Mouse (Mus musculus): ENCODE measurements around the gene Mob3b. TPM values are rescaled to one million over a fixed set of nuclear protein-coding genes. Genes with fewer than 3 reads are reported as not detected.

Gene Mob3b
- polyA plus RNA-seq, 1 experiment from 2014 or later: 3.6 TPM

GRCm38 (mm10) chr4:35145726-35146125, 11.6 kb downstream of the Mob3b start:
- Histone ChIP-seq H3K9ac (no peak overlapping the region), H3K27ac (replicated peaks) (no peak overlapping the region), H3K36me3 (no peaks in the 10 kb centered on the region), H3K9me3 (no peaks in the 10 kb centered on the region), H3K4me1 (replicated peaks) (no peaks in the 10 kb centered on the region), H3K4me3 (no peak overlapping the region), H3K27me3 (no peaks in the 10 kb centered on the region), H3K4me2 (no peak overlapping the region)
- WGBS: 84% methylated on average over 10 of the region's 10 CpGs
- no peak for ATAC-seq (ENCODE audit: low read depth)

GRCm38 (mm10) chr4:35143472-35144102, 13.7 kb downstream of the Mob3b start:
- Histone ChIP-seq H3K9me3 (no peaks in the 10 kb centered on the region), H3K27me3 (no peaks in the 10 kb centered on the region), H3K27ac (replicated peaks) (no peak overlapping the region), H3K4me3 (no peak overlapping the region), H3K4me1 (replicated peaks) (no peaks in the 10 kb centered on the region), H3K4me2 (no peak overlapping the region), H3K9ac (no peak overlapping the region), H3K36me3 (no peaks in the 10 kb centered on the region)
- 76% methylated on average over 12 of the region's 12 CpGs for WGBS
- ATAC-seq (ENCODE audit: low read depth): no peak

- Histone ChIP-seq H3K9ac (no peak overlapping the region), H3K36me3 (no peaks in the 10 kb centered on the region), H3K4me2 (no peak overlapping the region), H3K27me3 (no peaks in the 10 kb centered on the region), H3K9me3 (no peaks in the 10 kb centered on the region), H3K4me1 (replicated peaks) (no peaks in the 10 kb centered on the region), H3K4me3 (no peak overlapping the region), H3K27ac (replicated peaks) (no peak overlapping the region)
- 83% methylated on average over 6 of the region's 6 CpGs for WGBS
- ATAC-seq (ENCODE audit: low read depth): no peak
Measured at GRCm38 (mm10) chr4:35140317-35140716, 17.0 kb downstream of the Mob3b start.

GRCm38 (mm10) chr4:35138077-35138476, 19.2 kb downstream of the Mob3b start:
- no peaks in the 10 kb centered on the region for H3K4me1 ChIP-seq (replicated peaks)
- H3K4me2 ChIP-seq: no peak overlapping the region
- no peaks in the 10 kb centered on the region for H3K36me3 ChIP-seq
- H3K27ac ChIP-seq (replicated peaks): no peak overlapping the region
- no peak for ATAC-seq (ENCODE audit: low read depth)
- no peaks in the 10 kb centered on the region for H3K9me3 ChIP-seq
- no peak overlapping the region for H3K4me3 ChIP-seq
- no peak overlapping the region for H3K9ac ChIP-seq
- H3K27me3 ChIP-seq: no peaks in the 10 kb centered on the region
- WGBS: 55% methylated on average over 6 of the region's 6 CpGs

GRCm38 (mm10) chr4:35136996-35137395, 20.3 kb downstream of the Mob3b start:
- ATAC-seq (ENCODE audit: low read depth): no peak

GRCm38 (mm10) chr4:35135806-35136205, 21.5 kb downstream of the Mob3b start:
- no peaks in the 10 kb centered on the region for H3K27me3 ChIP-seq
- no peak overlapping the region for H3K27ac ChIP-seq (replicated peaks)
- H3K9me3 ChIP-seq: no peaks in the 10 kb centered on the region
- no peak overlapping the region for H3K4me2 ChIP-seq
- no peak overlapping the region for H3K9ac ChIP-seq
- H3K36me3 ChIP-seq: no peaks in the 10 kb centered on the region
- no peaks in the 10 kb centered on the region for H3K4me1 ChIP-seq (replicated peaks)
- no peak for ATAC-seq (ENCODE audit: low read depth)
- 74% methylated on average over 4 of the region's 4 CpGs for WGBS
- H3K4me3 ChIP-seq: no peak overlapping the region

More at GRCm38 (mm10) chr4:35136996-35137395, 20.3 kb downstream of the Mob3b start:
- H3K9me3 ChIP-seq: no peaks in the 10 kb centered on the region
- no peaks in the 10 kb centered on the region for H3K27me3 ChIP-seq
- no peaks in the 10 kb centered on the region for H3K4me1 ChIP-seq (replicated peaks)
- H3K4me2 ChIP-seq: no peak overlapping the region
- no peak overlapping the region for H3K9ac ChIP-seq
- H3K27ac ChIP-seq (replicated peaks): no peak overlapping the region
- no peak overlapping the region for H3K4me3 ChIP-seq
- no peaks in the 10 kb centered on the region for H3K36me3 ChIP-seq
- 90% methylated on average over 8 of the region's 8 CpGs for WGBS

GRCm38 (mm10) chr4:35134846-35135611, 22.3 kb downstream of the Mob3b start:
- Histone ChIP-seq H3K36me3 (no peaks in the 10 kb centered on the region), H3K4me2 (no peak overlapping the region), H3K4me3 (no peak overlapping the region), H3K27me3 (no peaks in the 10 kb centered on the region), H3K27ac (replicated peaks) (no peak overlapping the region), H3K9ac (no peak overlapping the region), H3K9me3 (no peaks in the 10 kb centered on the region), H3K4me1 (replicated peaks) (no peaks in the 10 kb centered on the region)
- no peak for ATAC-seq (ENCODE audit: low read depth)
- WGBS: 81% methylated on average over 15 of the region's 15 CpGs

- Histone ChIP-seq H3K4me2 (no peak overlapping the region), H3K4me1 (replicated peaks) (no peaks in the 10 kb centered on the region), H3K27me3 (no peaks in the 10 kb centered on the region), H3K9me3 (no peaks in the 10 kb centered on the region), H3K27ac (replicated peaks) (no peak overlapping the region), H3K4me3 (no peak overlapping the region), H3K9ac (no peak overlapping the region), H3K36me3 (no peaks in the 10 kb centered on the region)
- no peak for ATAC-seq (ENCODE audit: low read depth)
- 85% methylated on average over 4 of the region's 4 CpGs for WGBS
Measured at GRCm38 (mm10) chr4:35133411-35133810, 23.9 kb downstream of the Mob3b start.

GRCm38 (mm10) chr4:35131592-35131991, 25.7 kb downstream of the Mob3b start:
- WGBS: 68% methylated on average over 4 of the region's 4 CpGs
- H3K4me1 ChIP-seq (replicated peaks): peaks cover 5% of the 10 kb centered on the region; the same call in 1 of the 2 replicates
- H3K9ac ChIP-seq: no peak overlapping the region
- H3K27ac ChIP-seq (replicated peaks): no peak overlapping the region
- no peak for ATAC-seq (ENCODE audit: low read depth)
- no peaks in the 10 kb centered on the region for H3K27me3 ChIP-seq
- no peaks in the 10 kb centered on the region for H3K9me3 ChIP-seq
- no peaks in the 10 kb centered on the region for H3K36me3 ChIP-seq
- H3K4me3 ChIP-seq: no peak overlapping the region
- no peak overlapping the region for H3K4me2 ChIP-seq

GRCm38 (mm10) chr4:35130411-35130948, 26.8 kb downstream of the Mob3b start:
- H3K9me3 ChIP-seq: no peaks in the 10 kb centered on the region
- H3K36me3 ChIP-seq: no peaks in the 10 kb centered on the region
- H3K4me3 ChIP-seq: no peak overlapping the region
- H3K27ac ChIP-seq (replicated peaks): no peak overlapping the region
- no peaks in the 10 kb centered on the region for H3K27me3 ChIP-seq
- no peak overlapping the region for H3K9ac ChIP-seq
- 75% methylated on average over 6 of the region's 6 CpGs for WGBS
- no peak overlapping the region for H3K4me2 ChIP-seq
- ATAC-seq (ENCODE audit: low read depth): no peak
- H3K4me1 ChIP-seq (replicated peaks): peaks cover 15% of the 10 kb centered on the region

- H3K27ac ChIP-seq (replicated peaks): no peak overlapping the region
- no peak overlapping the region for H3K4me2 ChIP-seq
- peaks cover 38% of the 10 kb centered on the region for H3K4me1 ChIP-seq (replicated peaks)
- no peaks in the 10 kb centered on the region for H3K27me3 ChIP-seq
- no peaks in the 10 kb centered on the region for H3K36me3 ChIP-seq
- no peak for ATAC-seq (ENCODE audit: low read depth)
- H3K9me3 ChIP-seq: no peaks in the 10 kb centered on the region
- H3K4me3 ChIP-seq: no peak overlapping the region
- 46% methylated on average over 6 of the region's 6 CpGs for WGBS
- H3K9ac ChIP-seq: no peak overlapping the region
Measured at GRCm38 (mm10) chr4:35127759-35128158, 29.5 kb downstream of the Mob3b start.

GRCm38 (mm10) chr4:35126776-35127175, 30.5 kb downstream of the Mob3b start:
- ATAC-seq (ENCODE audit: low read depth): no peak
- H3K4me3 ChIP-seq: no peak overlapping the region
- no peaks in the 10 kb centered on the region for H3K36me3 ChIP-seq
- H3K9me3 ChIP-seq: no peaks in the 10 kb centered on the region
- 51% methylated on average over 9 of the region's 9 CpGs for WGBS
- no peaks in the 10 kb centered on the region for H3K27me3 ChIP-seq
- H3K9ac ChIP-seq: no peak overlapping the region
- H3K27ac ChIP-seq (replicated peaks): no peak overlapping the region
- peaks cover 42% of the 10 kb centered on the region for H3K4me1 ChIP-seq (replicated peaks)
- H3K4me2 ChIP-seq: no peak overlapping the region
